Mouse (Mus musculus): ENCODE measurements around the gene Ddost.

Ddost gene

GRCm38 (mm10) chr4:138335036-138335435, 30.5 kb downstream of the Ddost start:
- intact Hi-C loops (cut with DNase I): no loop called here

GRCm38 (mm10) chr4:138335648-138336047, 31.1 kb downstream of the Ddost start:
- intact Hi-C loops (cut with DNase I): no loop called here

DNA sequence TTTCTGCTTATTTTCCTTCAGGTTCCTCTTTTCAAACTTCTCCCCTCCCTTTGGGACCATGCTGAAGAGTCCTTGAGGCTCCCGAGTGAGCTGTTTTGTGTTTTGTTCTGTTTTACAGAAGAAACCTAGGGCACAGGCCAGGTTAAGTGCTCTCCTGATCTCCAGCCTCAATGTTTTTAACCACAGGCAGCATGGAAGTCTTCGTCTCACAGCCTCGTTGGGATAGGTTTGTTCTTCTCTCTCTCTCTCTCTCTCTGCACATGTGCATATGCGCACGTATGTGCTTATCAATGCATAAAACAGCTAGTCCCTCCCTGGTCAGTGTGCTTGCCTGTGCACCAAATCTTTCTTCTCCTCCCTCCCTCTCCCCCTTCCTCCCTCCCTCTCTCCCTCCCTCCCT, 32.3 kb downstream of the Ddost start:
- intact Hi-C loops (cut with DNase I): no loop called here

DNA sequence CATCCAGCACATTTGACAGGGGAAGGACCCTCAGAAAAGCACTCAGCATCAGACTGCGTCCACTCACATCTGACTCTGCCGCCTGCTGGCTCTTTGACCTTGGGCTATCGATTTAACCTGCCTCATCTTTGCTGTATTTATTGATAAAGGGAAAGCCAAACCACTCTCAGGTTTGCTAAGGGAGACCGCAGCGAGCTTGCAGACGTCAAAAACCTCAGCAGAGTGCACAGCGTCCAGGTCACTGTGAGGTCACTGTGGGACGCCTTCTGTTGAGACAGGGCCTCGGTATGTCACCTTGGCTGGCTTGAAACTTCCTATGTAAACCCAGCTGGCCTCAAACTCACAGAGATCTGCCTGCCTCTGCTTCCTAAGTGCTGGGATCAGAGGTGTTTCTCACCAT, 32.8 kb downstream of the Ddost start:
- intact Hi-C loops (cut with DNase I): no loop called here

GRCm38 (mm10) chr4:138339963-138340362, 35.4 kb downstream of the Ddost start:
- intact Hi-C loops (cut with DNase I): no loop called here

DNA sequence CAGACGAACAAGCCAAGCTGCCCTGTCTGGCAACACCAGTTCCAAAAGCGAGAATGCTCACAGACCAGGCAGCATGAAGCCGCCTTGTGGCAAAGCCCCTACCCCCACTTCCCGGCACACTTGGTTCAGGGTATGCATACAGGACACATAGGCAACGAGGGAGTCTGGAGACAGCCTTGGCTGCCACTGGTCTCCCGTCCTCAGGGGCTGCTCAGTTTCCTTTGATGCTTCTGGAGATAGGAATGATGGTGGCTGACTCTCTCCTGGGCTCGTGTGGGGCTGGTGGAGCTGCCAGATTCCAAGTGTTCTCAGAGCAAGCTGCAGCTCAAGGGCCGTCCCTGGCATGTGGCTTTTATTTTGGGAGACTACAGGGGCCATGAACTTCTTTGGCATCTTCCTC, 36.9 kb downstream of the Ddost start:
- intact Hi-C loops (cut with DNase I): no loop called here

- intact Hi-C loops (cut with DNase I): no loop called here
Measured at GRCm38 (mm10) chr4:138342048-138342447, 37.5 kb downstream of the Ddost start.

DNA sequence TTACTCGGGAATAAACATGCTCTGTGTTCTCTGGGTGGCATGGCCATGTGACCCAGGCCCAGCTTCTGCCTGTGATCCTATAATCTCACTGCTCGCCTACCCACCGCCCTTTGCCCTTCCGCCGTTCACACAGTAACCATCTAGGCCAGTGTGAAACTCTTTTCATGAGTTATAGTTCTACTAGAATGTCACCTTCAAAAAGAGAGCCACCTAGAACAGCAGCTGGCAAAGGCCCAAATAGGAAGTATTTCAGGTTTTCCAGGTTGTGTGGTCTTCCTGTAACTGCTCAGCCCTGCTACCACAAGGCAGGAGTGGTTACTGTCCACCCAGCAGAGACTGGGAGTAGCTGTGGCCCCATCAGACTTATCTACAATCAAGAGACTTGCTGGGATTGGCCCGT, 38.2 kb downstream of the Ddost start:
- intact Hi-C loops (cut with DNase I): no loop called here

DNA sequence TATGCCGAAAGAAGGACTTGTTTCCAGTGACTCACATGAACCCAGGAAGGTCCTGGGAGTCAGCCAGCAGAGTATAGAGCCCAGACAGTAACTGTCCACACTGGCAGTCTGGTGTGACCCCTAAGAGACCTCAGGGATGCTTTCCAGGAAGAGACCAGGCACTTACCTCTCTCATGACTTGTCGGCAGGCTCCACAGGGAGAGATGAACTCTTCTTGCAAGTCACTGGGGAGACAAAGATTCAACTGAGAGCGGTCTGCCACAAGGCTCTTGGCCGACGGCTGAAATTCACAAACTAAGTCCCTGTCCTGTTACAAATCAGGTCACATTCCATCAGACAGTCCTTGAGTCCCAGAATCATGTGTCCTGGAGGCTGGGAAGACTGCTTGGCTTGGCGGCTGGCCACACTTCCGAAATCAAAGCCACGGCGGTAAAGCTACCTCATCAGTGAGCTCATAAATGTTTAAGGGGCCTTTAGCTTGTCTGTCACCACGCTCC, 38.9 kb downstream of the Ddost start:
- intact Hi-C loops (cut with DNase I): no loop called here

- intact Hi-C loops (cut with DNase I): no loop called here
Measured at GRCm38 (mm10) chr4:138344891-138345545, 40.5 kb downstream of the Ddost start.

DNA sequence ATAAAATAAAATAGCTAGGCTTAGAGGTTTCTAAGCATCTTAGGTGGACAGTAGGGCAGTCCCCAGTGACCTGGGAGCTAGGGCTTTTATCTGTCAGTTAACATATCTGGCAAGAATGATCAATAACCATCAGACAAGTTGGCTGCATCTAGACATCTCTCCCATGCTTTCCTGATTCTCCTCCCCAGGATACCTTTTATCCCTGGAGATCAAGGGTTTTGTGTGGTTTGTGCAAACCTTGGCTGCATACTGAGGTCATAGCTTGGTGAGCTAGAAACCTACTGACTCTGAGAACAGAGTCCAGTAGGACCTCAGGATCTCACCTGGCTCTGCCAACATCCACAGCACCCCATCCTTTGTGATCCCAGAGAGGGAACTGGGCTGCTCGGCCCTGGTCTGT, 42.8 kb downstream of the Ddost start:
- intact Hi-C loops (cut with DNase I): no loop called here

GRCm38 (mm10) chr4:138348716-138349115, 44.2 kb downstream of the Ddost start:
- intact Hi-C loops (cut with DNase I): no loop called here

DNA sequence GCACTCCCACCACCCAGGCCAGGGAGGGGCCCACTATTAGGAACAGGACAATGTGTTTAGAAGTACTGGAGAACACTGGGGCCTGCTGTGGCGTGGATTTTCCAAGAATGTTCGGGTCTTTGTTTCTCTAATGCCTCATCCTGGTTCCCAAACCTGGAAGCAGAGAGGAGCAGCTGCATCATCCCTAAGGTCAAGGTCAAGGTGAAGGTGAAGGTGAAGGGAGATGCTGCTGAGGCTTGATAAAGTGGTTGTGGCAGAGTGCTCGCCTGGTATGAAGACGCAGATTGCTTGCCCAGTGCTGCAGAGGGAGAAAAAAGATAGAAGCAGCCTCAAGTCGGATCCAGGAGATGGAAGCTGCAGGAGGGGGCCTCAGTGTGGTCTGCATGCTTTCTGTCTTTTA, 47.3 kb downstream of the Ddost start:
- intact Hi-C loops (cut with DNase I): no loop called here

DNA sequence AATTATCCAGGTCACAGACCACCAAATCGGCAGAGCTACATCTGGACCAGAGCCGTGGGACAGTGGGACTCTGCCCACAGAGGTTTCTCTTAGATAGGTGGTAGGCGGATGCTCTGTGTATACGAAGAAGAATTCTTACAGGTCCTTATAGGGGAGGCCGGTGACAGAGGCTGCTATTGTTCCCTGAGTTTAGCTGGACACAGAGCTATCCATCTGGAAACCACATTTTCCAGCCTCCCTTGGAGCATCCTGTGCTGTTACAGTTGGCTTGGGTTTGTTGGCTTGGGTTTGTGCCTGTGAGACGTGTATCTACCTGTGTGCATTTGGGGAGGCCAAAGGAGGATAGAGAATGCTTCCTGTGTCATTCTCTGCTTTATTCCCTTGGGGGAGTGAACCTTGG, 48.2 kb downstream of the Ddost start:
- intact Hi-C loops (cut with DNase I): no loop called here

GRCm38 (mm10) chr4:138353438-138354171, 49.1 kb downstream of the Ddost start:
- intact Hi-C loops (cut with DNase I): no loop called here

DNA sequence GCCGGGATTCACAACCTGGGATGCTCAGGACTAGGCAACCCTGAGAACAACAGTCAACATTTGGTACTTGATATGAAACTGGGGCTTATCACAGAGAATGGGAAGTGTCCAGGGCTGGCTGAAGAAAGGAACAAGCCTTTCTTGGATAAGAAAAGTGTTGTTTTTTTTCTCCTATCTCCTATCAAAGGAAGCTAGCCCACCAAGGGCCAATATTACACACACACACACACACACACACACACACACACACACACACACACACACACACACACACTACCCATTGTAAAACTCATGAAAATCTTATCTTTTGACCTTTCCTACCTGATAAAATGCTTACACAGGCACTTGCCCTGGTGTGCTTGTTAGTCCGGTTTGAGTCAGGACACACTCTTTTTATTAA, 51.0 kb downstream of the Ddost start:
- intact Hi-C loops (cut with DNase I): no loop called here

DNA sequence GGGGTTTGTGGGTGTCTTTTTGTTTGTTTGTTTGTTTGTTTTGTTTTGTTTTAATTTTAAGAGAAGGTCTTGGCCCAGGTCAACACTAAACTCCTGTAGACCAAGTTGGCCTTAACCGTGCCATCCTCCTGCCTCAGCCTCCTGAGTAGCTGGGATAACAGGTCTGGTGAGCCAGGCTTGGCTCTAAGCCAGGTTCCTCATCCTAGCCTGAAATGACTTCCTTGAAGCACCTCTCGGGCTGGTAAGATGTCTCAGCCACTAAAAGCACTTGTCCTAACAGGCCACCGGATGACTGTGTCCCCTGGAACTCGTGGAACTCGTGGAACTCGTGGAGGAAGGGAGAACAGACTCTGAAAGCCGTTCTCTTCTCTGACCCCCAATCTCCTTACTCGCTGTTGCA, 51.6 kb downstream of the Ddost start:
- intact Hi-C loops (cut with DNase I): no loop called here

DNA sequence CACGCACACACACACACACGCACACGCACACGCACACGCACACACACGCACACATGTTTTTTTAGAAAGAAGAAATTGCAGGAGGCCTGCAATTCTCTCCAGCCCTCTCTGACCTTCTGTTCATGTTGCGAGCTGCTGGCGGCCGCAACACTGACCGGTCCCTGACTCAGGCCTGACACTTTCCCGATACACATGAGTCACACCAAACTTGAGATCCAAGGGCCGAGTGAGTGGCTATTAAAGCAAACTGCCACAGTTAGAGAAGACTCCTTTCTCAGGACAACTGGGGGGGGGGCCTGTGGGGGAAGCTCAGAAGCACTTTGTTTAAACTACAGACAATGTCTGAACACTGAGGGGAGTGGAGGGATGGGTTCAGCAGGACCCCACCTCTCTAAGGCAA, 52.0 kb downstream of the Ddost start:
- intact Hi-C loops (cut with DNase I): no loop called here

- intact Hi-C loops (cut with DNase I): no loop called here
Measured at GRCm38 (mm10) chr4:138358176-138358575, 53.6 kb downstream of the Ddost start.

GRCm38 (mm10) chr4:138361370-138361821, 56.9 kb downstream of the Ddost start:
- intact Hi-C loops (cut with DNase I): no loop called here
